Mouse (Mus musculus) midbrain, embryonic 13.5 days (tissue): ENCODE measurements around the gene Nectin2. TPM values are rescaled to one million over a fixed set of nuclear protein-coding genes. Genes with fewer than 3 reads are reported as not detected.

ENCODE experiments used
- ATAC-seq: fragments of 200-750 bp; cut with Nextera tagmentation; 2 replicates; pipeline ENCODE4 v1.8.0; 2017; ENCODE audit warnings: mild to moderate bottlenecking, moderate TSS enrichment, moderate library complexity
- H3K27ac ChIP-seq: fragments of 300-500 bp; sonication (generic); 2 replicates; pipeline ENCODE4 v1.5.1; 2015; ENCODE audit warnings: inconsistent platforms, mild to moderate bottlenecking, moderate library complexity
- H3K27me3 ChIP-seq: fragments of 300-500 bp; sonication (generic); 2 replicates; pipeline ENCODE4 v1.6.1; 2015; ENCODE audit warnings: mild to moderate bottlenecking, inconsistent platforms
- H3K36me3 ChIP-seq: fragments of 300-500 bp; sonication (generic); 2 replicates; pipeline ENCODE4 v1.6.1; 2015; ENCODE audit warnings: mild to moderate bottlenecking, inconsistent platforms
- H3K4me1 ChIP-seq: fragments of 300-500 bp; sonication (generic); replicated peaks from 2 replicates; pipeline ENCODE4 v1.6.1; 2015; ENCODE audit warnings: inconsistent platforms
- H3K4me2 ChIP-seq: fragments of 300-500 bp; sonication (generic); replicated peaks from 2 replicates; pipeline ENCODE4 v1.6.1; 2015; ENCODE audit warnings: moderate library complexity, mild to moderate bottlenecking, inconsistent platforms
- H3K4me3 ChIP-seq: fragments of 300-500 bp; sonication (generic); replicated peaks from 2 replicates; pipeline ENCODE4 v1.5.1; 2015; ENCODE audit warnings: mild to moderate bottlenecking, inconsistent platforms
- H3K9ac ChIP-seq: fragments of 300-500 bp; sonication (generic); replicated peaks from 2 replicates; pipeline ENCODE4 v1.6.1; 2015; ENCODE audit warnings: mild to moderate bottlenecking, inconsistent platforms
- H3K9me3 ChIP-seq: fragments of 300-500 bp; sonication (generic); 2 replicates; pipeline ENCODE4 v1.6.1; 2016; ENCODE audit warnings: mild to moderate bottlenecking, inconsistent platforms
- WGBS: fragments of 180-500 bp; shearing (Covaris S2); methylation state at CpG from one replicate; pipeline ENCODE4 v1.1.7; 2015; 5-methylcytosine and 5-hydroxymethylcytosine counted together
- polyA plus RNA-seq: library from polyadenylated mRNA; unstranded; fragments of >200 nt; fragmentation: Nextera tagmentation; extraction: Ambion mirVana; gene quantifications from 2 replicates; pipeline ENCODE4 v1.2.1, GENCODE M21; 2015

Nectin2 gene
- polyA plus RNA-seq, 1 experiment from 2014 or later = 48.0 TPM

DNA sequence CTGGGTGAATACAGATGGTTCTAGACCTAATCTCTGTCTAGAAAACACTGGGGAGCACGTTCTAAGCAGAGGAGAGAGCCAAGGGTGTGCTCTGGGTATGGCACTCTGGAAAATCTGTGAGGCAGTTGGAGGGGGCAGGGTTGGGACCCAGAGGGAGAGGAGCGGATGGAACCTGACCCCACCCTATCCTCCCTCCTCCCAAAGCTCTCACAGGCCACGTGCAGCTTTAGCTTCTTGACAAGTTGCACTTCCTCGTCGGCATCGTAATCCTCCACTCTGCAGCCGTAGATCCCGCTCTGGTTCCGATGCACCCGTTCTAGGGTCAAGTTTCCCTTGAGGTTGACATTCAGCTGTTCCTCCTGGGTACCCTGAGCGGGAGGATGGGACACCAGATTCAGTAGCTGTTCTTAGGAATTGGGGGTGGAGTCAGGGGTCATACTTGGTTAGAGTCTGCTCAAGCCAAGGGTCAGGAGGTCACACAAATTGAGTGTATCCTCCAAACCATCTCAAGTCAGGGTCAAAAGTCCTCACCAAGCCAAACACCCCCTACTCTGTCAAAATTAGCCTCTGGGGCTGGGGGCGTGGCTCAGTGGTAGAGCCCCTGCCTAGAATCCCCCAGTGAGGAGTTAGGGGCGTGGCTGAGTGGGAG is 13.7 kb upstream of the Nectin2 start:
- no peaks in the 10 kb centered on the region for H3K9me3 ChIP-seq
- H3K4me3 ChIP-seq = no peak overlapping the region
- no peak overlapping the region for H3K9ac ChIP-seq
- H3K27me3 ChIP-seq = peaks cover 11% of the 10 kb centered on the region
- H3K4me1 ChIP-seq = no peaks in the 10 kb centered on the region
- ATAC-seq = no peak
- H3K27ac ChIP-seq = no peak overlapping the region
- no peak overlapping the region for H3K4me2 ChIP-seq
- 88% methylated on average over 13 of the region's 13 CpGs for WGBS
- H3K36me3 ChIP-seq = no peaks in the 10 kb centered on the region

DNA sequence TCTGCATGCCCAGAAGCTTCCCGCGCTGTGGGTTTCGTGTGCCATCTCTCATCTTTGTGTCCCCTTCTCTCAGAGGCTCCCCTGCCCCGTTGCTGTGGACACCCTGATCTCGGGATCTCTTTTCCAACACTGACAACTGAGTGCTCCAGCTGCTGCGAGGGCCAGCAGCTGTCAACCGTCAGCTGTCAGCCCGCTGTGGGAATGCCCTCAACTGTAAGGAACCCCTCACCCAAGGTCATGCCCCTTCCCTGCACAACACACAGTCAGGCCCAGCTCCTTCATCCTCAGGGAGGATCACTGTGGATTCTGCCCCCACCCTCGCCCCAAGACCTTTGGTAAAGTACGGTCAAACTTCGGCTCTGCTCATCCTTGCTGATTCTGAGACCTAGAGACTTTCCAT is 12.0 kb upstream of the Nectin2 start:
- ATAC-seq = no peak
- no peak overlapping the region for H3K27ac ChIP-seq
- no peak overlapping the region for H3K4me3 ChIP-seq
- H3K4me2 ChIP-seq = no peak overlapping the region
- H3K36me3 ChIP-seq = no peaks in the 10 kb centered on the region
- no peaks in the 10 kb centered on the region for H3K9me3 ChIP-seq
- H3K9ac ChIP-seq = no peak overlapping the region
- H3K4me1 ChIP-seq = no peaks in the 10 kb centered on the region
- no peaks in the 10 kb centered on the region for H3K27me3 ChIP-seq
- WGBS = 90% methylated on average over 11 of the region's 11 CpGs

DNA sequence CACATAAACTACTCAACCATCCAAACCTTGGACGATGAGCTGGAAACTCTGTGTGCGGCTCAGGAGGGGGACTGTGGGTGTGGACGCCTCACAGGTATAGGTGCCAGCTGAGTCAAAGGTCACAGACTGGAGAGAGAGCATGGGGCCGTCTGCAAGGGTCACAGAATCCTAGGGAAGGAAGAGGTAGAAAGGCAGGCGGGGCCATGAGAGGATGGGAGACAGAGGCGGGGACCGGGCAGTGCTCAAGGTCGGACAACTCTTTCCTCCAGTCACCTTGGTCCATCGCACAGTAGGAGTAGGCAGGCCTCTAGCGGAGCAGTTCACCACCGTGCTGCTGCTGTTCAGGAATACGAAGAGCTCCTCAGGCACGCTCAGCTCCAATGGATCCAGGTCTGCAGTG is 9.7 kb upstream of the Nectin2 start:
- H3K4me3 ChIP-seq = no peak overlapping the region
- no peak overlapping the region for H3K4me2 ChIP-seq
- no peaks in the 10 kb centered on the region for H3K9me3 ChIP-seq
- WGBS = 89% methylated on average over 13 of the region's 13 CpGs
- H3K27ac ChIP-seq = no peak overlapping the region
- no peaks in the 10 kb centered on the region for H3K36me3 ChIP-seq
- ATAC-seq = no peak
- no peaks in the 10 kb centered on the region for H3K27me3 ChIP-seq
- H3K9ac ChIP-seq = no peak overlapping the region
- H3K4me1 ChIP-seq = no peaks in the 10 kb centered on the region

DNA sequence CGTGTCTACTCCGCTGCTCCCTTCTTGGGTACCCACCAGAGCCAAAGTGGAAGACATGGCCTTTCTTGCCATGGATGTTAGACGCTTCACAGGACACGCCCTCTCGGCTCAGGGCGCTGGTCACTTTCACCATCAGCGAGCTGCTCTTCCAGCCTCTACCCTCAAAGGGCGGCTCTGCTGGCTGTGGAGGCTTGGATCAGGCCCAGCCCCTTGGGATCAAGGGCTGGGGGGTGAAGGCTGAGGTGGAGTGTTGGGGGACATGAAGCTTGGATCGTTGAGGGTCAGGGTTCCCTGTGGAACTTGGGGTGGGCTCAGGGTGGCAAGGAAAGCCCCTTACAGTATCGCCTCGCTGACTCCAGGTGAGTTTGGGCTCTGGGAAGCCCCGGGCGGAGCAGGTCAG is 8.3 kb upstream of the Nectin2 start:
- no peak overlapping the region for H3K4me2 ChIP-seq
- H3K9ac ChIP-seq = no peak overlapping the region
- no peaks in the 10 kb centered on the region for H3K27me3 ChIP-seq
- no peaks in the 10 kb centered on the region for H3K36me3 ChIP-seq
- WGBS = 89% methylated on average over 13 of the region's 13 CpGs
- no peaks in the 10 kb centered on the region for H3K4me1 ChIP-seq
- no peaks in the 10 kb centered on the region for H3K9me3 ChIP-seq
- H3K27ac ChIP-seq = no peak overlapping the region
- no peak overlapping the region for H3K4me3 ChIP-seq
- ATAC-seq = no peak

DNA sequence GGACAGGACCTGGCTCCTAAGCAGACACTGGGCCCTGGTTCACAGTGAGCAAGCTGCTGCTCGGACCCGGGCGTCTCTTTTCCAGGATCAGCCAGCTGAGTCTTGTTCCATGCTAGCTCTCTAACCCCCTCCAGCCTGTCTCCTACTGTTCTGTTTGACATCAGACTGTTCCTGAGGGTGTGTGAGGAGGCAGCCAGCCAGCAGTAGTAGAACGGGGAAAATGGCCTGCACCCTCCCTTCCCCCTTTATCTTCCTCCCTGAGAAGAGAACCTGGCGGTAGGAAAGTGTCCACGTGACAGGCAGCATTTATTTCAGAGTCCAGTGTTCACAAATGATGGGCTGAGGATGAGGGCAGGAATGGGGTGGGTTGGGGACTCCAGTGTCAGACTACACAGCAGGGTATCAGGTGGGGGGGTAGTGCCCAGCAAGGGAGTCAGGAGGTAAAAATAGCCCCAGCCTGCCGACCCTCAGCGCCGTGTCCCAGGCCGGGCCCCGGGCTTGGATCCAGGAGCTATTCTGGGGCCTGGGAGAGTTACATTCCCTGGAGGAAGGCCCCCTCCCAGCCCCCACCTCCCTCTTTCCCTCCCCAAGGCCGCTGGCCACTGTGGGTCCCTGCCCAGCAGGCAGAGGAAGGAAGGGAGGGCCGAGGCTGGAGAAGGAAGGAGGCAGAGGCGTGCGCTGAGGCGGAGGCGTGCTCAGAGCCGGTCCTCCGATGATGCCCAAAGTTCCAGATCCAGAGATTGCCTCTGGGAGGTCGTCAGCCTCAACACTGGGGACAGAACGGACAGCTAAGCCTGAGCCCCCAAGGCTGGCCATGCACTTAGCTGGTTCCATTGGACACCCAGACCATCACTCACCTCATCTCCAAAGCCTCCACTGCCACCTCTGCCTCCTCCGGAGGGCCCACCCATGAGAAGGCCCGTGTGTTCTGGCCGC is 5.8 kb upstream of the Nectin2 start:
- Histone ChIP-seq H3K27ac (no peak overlapping the region), H3K9me3 (no peaks in the 10 kb centered on the region), H3K9ac (no peak overlapping the region), H3K27me3 (no peaks in the 10 kb centered on the region), H3K4me1 (no peaks in the 10 kb centered on the region), H3K36me3 (no peaks in the 10 kb centered on the region), H3K4me2 (no peak overlapping the region), H3K4me3 (no peak overlapping the region)
- peak; percentile 28; the same call in 1 of the 2 replicates for ATAC-seq
- 85% methylated on average over 21 of the region's 24 CpGs for WGBS

DNA sequence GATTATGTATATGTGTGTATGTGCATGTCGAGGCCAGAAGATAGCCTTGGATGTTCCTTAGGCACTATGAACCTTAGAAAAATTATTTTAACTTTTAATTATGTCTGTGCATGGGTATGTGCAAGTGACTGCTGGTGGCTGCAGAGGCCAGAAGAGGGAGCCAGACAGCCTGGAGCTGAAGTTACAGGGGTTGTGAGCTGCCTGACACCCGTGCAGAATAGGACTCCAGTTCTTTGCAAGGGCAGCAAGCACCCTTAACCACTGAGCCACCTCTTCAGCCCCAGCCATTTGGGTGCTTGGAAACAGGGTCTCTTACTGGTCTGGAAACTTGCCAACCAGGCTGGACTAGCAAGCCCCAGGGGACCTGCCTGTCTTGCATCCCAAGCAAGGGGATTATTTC is 4.7 kb upstream of the Nectin2 start:
- peaks cover 7% of the 10 kb centered on the region for H3K4me1 ChIP-seq
- no peak overlapping the region for H3K4me2 ChIP-seq
- WGBS = 79% methylated on average over 2 of the region's 2 CpGs
- no peaks in the 10 kb centered on the region for H3K9me3 ChIP-seq
- H3K4me3 ChIP-seq = no peak overlapping the region
- H3K27me3 ChIP-seq = no peaks in the 10 kb centered on the region
- ATAC-seq = no peak
- H3K36me3 ChIP-seq = no peaks in the 10 kb centered on the region
- no peak overlapping the region for H3K27ac ChIP-seq
- no peak overlapping the region for H3K9ac ChIP-seq

DNA sequence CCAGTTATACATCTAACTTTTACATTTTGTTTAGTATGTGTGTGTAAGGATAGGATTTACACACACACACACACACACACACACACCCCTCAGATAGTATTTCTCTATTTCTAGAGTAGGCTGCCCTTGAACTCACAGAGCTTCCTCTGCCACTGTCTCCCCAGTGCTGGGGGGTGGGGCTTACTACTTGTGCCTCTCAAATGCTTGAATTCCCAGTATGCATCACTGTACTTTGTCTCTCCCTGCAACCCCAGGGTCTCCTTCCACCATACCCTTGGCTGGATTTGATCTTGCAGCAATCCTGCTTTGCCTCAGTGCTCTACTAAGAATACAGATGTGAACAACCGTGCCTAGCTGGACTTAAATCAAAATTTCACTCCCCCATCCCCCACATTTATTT is 3.8 kb upstream of the Nectin2 start:
- no peak overlapping the region for H3K27ac ChIP-seq
- WGBS = 84% methylated on average over 1 of the region's 1 CpGs
- no peak for ATAC-seq
- H3K9ac ChIP-seq = no peak overlapping the region
- no peaks in the 10 kb centered on the region for H3K36me3 ChIP-seq
- H3K4me3 ChIP-seq = no peak overlapping the region
- no peak overlapping the region for H3K4me2 ChIP-seq
- no peaks in the 10 kb centered on the region for H3K9me3 ChIP-seq
- H3K4me1 ChIP-seq = peaks cover 7% of the 10 kb centered on the region
- H3K27me3 ChIP-seq = no peaks in the 10 kb centered on the region

DNA sequence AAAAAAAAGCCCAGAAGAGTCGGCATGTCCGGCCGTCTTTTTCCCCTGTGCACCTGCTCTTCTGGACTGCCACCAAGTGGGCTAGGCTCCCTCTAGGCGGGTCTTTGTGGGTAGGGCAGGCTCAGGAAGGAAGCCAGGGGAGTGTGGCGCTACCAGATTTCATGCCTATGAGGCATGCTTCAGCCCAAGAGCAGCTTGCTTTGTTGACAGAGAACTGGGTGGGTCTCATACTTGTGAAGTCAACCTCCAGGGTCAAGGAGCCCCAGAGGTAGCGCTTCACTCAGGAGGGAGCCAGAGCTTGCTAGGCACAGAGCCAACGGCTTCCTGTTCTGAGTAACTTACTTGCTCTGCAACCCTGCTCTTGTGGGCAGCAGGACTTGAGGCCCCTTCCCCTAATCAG is 3.3 kb upstream of the Nectin2 start:
- H3K27ac ChIP-seq = no peak overlapping the region
- H3K27me3 ChIP-seq = no peaks in the 10 kb centered on the region
- no peak overlapping the region for H3K4me3 ChIP-seq
- no peak overlapping the region for H3K4me2 ChIP-seq
- no peak overlapping the region for H3K9ac ChIP-seq
- no peak for ATAC-seq
- 89% methylated on average over 7 of the region's 7 CpGs for WGBS
- no peaks in the 10 kb centered on the region for H3K9me3 ChIP-seq
- peaks cover 12% of the 10 kb centered on the region for H3K4me1 ChIP-seq
- no peaks in the 10 kb centered on the region for H3K36me3 ChIP-seq

DNA sequence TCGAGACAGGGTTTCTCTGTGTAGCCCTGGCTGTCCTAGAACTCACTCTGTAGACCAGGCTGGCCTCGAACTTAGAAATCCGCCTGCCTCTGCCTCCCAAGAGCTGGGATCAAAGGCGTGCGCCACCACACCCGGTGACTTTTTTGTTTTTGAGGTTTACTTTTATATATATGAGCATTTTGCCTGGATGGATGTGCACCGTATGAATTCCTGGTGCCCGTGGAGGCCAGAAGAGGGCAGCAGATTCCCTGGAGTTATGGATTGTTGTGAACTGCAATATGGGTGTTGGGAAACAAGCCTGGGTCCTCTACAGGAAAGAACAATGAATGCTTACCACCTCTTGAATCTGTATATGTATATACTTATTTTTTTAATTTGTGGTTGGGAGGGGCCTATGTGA is 2.4 kb upstream of the Nectin2 start:
- Histone ChIP-seq H3K9ac (no peak overlapping the region), H3K27me3 (no peaks in the 10 kb centered on the region), H3K9me3 (no peaks in the 10 kb centered on the region), H3K27ac (no peak overlapping the region), H3K4me2 (no peak overlapping the region), H3K4me3 (no peak overlapping the region), H3K36me3 (no peaks in the 10 kb centered on the region), H3K4me1 (peaks cover 21% of the 10 kb centered on the region)
- 76% methylated on average over 8 of the region's 8 CpGs for WGBS
- ATAC-seq = no peak

DNA sequence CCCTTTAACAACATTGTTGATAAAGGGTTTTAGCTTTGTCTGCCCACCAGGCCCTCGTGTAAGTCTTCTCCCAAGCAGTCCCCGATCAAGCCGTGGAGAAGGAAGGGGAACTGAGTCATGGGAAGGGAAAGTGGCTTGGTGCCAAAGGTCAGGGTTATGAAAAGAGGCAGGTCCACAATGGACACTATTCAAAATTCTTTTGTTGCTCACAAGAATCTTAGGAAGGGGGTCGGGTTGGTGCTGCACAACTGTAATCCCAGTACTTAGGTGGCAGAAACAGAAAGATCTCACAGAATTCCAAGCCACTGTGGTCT is 744 bp upstream of the Nectin2 start:
- Histone ChIP-seq H3K9ac (peak overlapping the region; percentile 42; the same call in 1 of the 2 replicates), H3K36me3 (no peaks in the 10 kb centered on the region), H3K4me3 (peak overlapping the region; percentile 85; the same call in 1 of the 2 replicates), H3K9me3 (no peaks in the 10 kb centered on the region), H3K27ac (no peak overlapping the region), H3K4me2 (peak overlapping the region; percentile 91; the same call in 1 of the 2 replicates), H3K27me3 (no peaks in the 10 kb centered on the region), H3K4me1 (peaks cover 35% of the 10 kb centered on the region)
- ATAC-seq = no peak
- 55% methylated on average over 4 of the region's 4 CpGs for WGBS

DNA sequence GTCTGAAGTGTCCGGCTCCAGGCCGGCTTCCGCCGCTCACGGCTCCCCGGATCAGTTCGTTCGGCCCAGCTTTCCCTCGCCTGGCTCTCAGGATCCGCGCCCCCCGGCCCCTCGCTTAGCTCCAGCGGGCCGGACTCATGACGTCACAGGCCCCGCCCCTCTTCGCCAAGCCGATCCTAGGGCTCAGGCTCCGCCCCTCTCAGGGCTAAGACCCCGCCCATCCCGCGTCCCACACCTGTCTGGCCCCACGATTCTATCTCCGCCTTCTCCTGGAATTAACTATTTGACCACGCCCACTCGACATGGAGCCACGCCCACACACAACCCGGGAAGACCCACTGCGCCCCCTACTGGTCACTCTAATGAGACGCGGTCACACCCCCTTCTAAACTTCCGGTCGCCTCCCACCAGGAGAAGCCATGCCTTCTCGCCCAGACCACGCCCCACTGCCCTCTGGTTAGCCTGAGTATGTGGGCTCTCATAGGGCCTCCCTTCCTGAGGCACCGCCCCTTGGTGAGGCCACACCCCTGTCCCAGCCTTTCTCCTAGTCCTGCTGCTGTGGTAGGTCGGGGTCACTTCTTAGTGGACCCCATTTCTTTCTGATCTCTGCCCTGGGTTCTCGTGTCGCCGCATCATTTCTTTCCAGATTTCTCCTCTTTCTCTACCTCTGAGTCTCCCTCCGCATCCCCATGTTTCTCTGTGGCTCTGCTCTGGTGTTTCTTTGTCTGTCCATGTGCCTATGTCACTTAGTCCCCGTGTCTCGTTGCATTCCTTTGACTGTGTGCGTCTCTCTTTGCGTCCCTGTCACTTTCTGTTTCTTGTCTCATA is 680 bp downstream of the Nectin2 start:
- Histone ChIP-seq H3K9me3 (no peaks in the 10 kb centered on the region), H3K36me3 (0 out of 2 replicates have a peak, but pooled peaks cover 2% of the 10 kb centered on the region), H3K4me3 (peak overlapping the region; percentile 85), H3K4me2 (peak overlapping the region; percentile 91), H3K9ac (peak overlapping the region; percentile 93), H3K27me3 (no peaks in the 10 kb centered on the region), H3K27ac (peak overlapping the region; percentile 75), H3K4me1 (peaks cover 46% of the 10 kb centered on the region)
- WGBS = under 1% methylated on average over 46 of the region's 46 CpGs
- ATAC-seq = peak; percentile 93
